Mouse (Mus musculus) limb, embryonic 15.5 days (tissue): ENCODE measurements at regions not wholly inside any gene's neighbourhood (a gene's known extent, or its start where the extent isn't known, plus 50 kb on each side); places are given as distances from the start of the nearest gene placed in this dataset.
A peak's percentile ranks its signal among the peaks of the same experiment; 100 is the strongest.

ENCODE experiments used
- ATAC-seq: fragments of 200-750 bp; cut with Nextera tagmentation; 2 replicates; pipeline ENCODE4 v1.8.0; 2017; ENCODE audit warnings: low read depth, moderate TSS enrichment; ENCODE audit not compliant: insufficient number of reproducible peaks, low FRiP score, low TSS enrichment
- H3K27ac ChIP-seq: fragments of 300-500 bp; sonication (generic); 2 replicates; pipeline ENCODE4 v1.5.1; 2015; ENCODE audit warnings: moderate library complexity, mild to moderate bottlenecking, inconsistent platforms
- H3K27me3 ChIP-seq: fragments of 300-500 bp; sonication (generic); 2 replicates; pipeline ENCODE4 v1.6.1; 2015; ENCODE audit warnings: inconsistent platforms
- H3K36me3 ChIP-seq: fragments of 300-500 bp; sonication (generic); 2 replicates; pipeline ENCODE4 v1.6.1; 2015; ENCODE audit warnings: inconsistent platforms
- H3K4me1 ChIP-seq: fragments of 300-500 bp; sonication (generic); 2 replicates; pipeline ENCODE4 v1.6.1; 2015; ENCODE audit warnings: inconsistent platforms
- H3K4me2 ChIP-seq: fragments of 300-500 bp; sonication (generic); 2 replicates; pipeline ENCODE4 v1.6.1; 2015; ENCODE audit warnings: mild to moderate bottlenecking, inconsistent platforms
- H3K4me3 ChIP-seq: fragments of 300-500 bp; sonication (generic); 2 replicates; pipeline ENCODE4 v1.5.1; 2015; ENCODE audit warnings: mild to moderate bottlenecking, inconsistent platforms
- H3K9ac ChIP-seq: fragments of 300-500 bp; sonication (generic); 2 replicates; pipeline ENCODE4 v1.6.1; 2015; ENCODE audit warnings: inconsistent platforms
- H3K9me3 ChIP-seq: fragments of 300-500 bp; sonication (generic); 2 replicates; pipeline ENCODE4 v1.6.1; 2016; ENCODE audit warnings: inconsistent platforms
- WGBS: fragments of 180-500 bp; shearing (Covaris S2); methylation state at CpG from one replicate; pipeline ENCODE4 v1.1.7; 2015; 5-methylcytosine and 5-hydroxymethylcytosine counted together

GRCm38 (mm10) chr9:23072741-23073140 lies 150.1 kb upstream of the Bmper start:
- Histone ChIP-seq H3K27me3 (no peaks in the 10 kb centered on the region), H3K9ac (no peak overlapping the region)

GRCm38 (mm10) chr9:23083562-23083961 lies 139.3 kb upstream of the Bmper start:
- Histone ChIP-seq H3K36me3 (no peaks in the 10 kb centered on the region), H3K4me1 (peaks cover 11% of the 10 kb centered on the region), H3K9me3 (no peaks in the 10 kb centered on the region), H3K4me3 (0 out of 2 replicates have a peak overlapping the region, but pooled peaks have one; percentile 5), H3K9ac (no peak overlapping the region), H3K27me3 (no peaks in the 10 kb centered on the region), H3K4me2 (peak overlapping the region; percentile 27), H3K27ac (peak overlapping the region; percentile 60)
- WGBS = 11% methylated on average over 17 of the region's 17 CpGs
- ATAC-seq = peak; percentile 71; the same call in 1 of the 2 replicates

More at GRCm38 (mm10) chr9:23072741-23073140, 150.1 kb upstream of the Bmper start:
- H3K36me3 ChIP-seq = no peaks in the 10 kb centered on the region
- WGBS = 65% methylated on average over 8 of the region's 8 CpGs
- H3K4me3 ChIP-seq = no peak overlapping the region
- no peak for ATAC-seq
- no peaks in the 10 kb centered on the region for H3K4me1 ChIP-seq
- no peaks in the 10 kb centered on the region for H3K9me3 ChIP-seq
- H3K27ac ChIP-seq = no peak overlapping the region
- H3K4me2 ChIP-seq = no peak overlapping the region

- Histone ChIP-seq H3K27ac (no peak overlapping the region), H3K9me3 (no peaks in the 10 kb centered on the region), H3K9ac (no peak overlapping the region), H3K27me3 (no peaks in the 10 kb centered on the region), H3K4me3 (no peak overlapping the region), H3K4me1 (no peaks in the 10 kb centered on the region), H3K36me3 (no peaks in the 10 kb centered on the region), H3K4me2 (no peak overlapping the region)
- 60% methylated on average over 2 of the region's 2 CpGs for WGBS
- no peak for ATAC-seq
Observed at GRCm38 (mm10) chr9:23089339-23089738, 133.5 kb upstream of the Bmper start.

GRCm38 (mm10) chr9:23097134-23097789 lies 125.6 kb upstream of the Bmper start:
- Histone ChIP-seq H3K4me3 (no peak overlapping the region), H3K27me3 (no peaks in the 10 kb centered on the region), H3K4me1 (peaks cover 13% of the 10 kb centered on the region; the same call in 1 of the 2 replicates), H3K27ac (0 out of 2 replicates have a peak overlapping the region, but pooled peaks have one; percentile 9), H3K9me3 (no peaks in the 10 kb centered on the region), H3K36me3 (no peaks in the 10 kb centered on the region), H3K4me2 (no peak overlapping the region), H3K9ac (no peak overlapping the region)
- no peak for ATAC-seq
- 26% methylated on average over 11 of the region's 11 CpGs for WGBS

DNA sequence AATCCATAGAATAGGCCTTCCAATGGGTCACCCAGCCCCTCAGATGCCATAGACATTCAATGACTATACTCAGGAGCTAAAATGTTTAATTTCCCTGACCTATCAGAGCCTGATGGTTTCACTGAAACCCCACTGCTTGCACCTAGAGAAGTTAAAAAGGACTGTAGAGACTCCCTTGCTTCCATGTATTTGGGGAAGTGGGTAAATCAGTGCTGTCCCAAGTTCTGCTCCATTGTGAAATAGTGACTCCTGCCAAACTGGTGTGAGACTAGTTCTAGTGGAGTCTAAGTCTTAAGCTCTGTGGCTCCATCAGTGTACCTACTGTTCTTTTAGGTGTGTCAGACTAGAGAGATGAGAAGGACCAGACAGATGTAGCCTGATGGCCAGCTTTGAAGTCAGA lies 121.3 kb upstream of the Bmper start:
- ATAC-seq = no peak
- H3K4me1 ChIP-seq = peaks cover 14% of the 10 kb centered on the region; the same call in 1 of the 2 replicates
- H3K9me3 ChIP-seq = no peaks in the 10 kb centered on the region
- no peak overlapping the region for H3K4me3 ChIP-seq
- H3K27me3 ChIP-seq = no peaks in the 10 kb centered on the region
- no peak overlapping the region for H3K27ac ChIP-seq
- no peak overlapping the region for H3K4me2 ChIP-seq
- no peak overlapping the region for H3K9ac ChIP-seq
- no peaks in the 10 kb centered on the region for H3K36me3 ChIP-seq

DNA sequence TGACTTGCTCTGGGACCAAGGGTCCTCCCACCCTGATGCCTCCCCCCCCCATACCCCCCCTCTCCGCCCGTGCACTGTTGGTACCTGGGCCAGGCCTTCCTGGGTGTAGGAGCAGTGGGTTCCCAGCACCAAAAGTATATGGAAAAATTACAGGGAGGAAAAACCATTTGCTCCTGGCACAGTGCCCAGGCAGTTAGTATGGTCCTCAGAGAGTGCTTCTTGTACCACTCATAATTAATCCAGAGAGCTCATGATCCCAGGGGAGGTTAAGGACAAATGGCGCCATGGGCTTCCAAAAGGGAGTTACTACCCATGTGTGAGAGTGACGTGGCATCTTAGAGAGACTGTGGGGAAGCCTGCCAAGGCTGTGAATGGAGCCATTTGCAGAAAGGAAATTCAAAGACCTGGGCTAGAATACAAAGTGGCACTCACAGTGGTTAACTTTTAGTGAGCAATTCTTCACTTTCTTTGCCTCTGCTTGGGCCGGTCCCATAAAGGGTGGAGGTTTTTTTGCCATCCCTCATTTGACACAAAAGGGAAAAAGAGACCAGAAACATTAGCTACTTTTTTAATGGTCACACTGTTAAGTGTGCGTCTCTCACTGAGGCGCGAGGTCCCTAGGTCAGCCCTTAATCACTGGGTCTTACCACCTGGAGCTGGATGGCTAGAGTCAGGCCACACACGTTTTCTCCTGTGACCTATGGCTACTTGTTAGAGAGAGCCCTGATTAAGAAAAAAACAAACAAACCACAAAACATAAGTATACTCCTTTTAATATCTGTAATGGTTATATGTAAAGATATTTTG lies 120.7 kb upstream of the Bmper start:
- peaks cover 10% of the 10 kb centered on the region; the same call in 1 of the 2 replicates for H3K4me1 ChIP-seq
- H3K27ac ChIP-seq = no peak overlapping the region
- H3K27me3 ChIP-seq = no peaks in the 10 kb centered on the region
- no peaks in the 10 kb centered on the region for H3K9me3 ChIP-seq
- H3K36me3 ChIP-seq = no peaks in the 10 kb centered on the region
- ATAC-seq = 0 out of 2 replicates have a peak, but pooled peaks have one; percentile 35
- 48% methylated on average over 9 of the region's 9 CpGs for WGBS
- H3K9ac ChIP-seq = no peak overlapping the region
- H3K4me2 ChIP-seq = no peak overlapping the region
- H3K4me3 ChIP-seq = no peak overlapping the region

- H3K27me3 ChIP-seq = no peaks in the 10 kb centered on the region
- no peak for ATAC-seq
- no peaks in the 10 kb centered on the region for H3K36me3 ChIP-seq
- WGBS = 49% methylated on average over 6 of the region's 6 CpGs
- H3K4me1 ChIP-seq = no peaks in the 10 kb centered on the region
- no peak overlapping the region for H3K4me2 ChIP-seq
- H3K9me3 ChIP-seq = no peaks in the 10 kb centered on the region
- no peak overlapping the region for H3K4me3 ChIP-seq
- H3K9ac ChIP-seq = no peak overlapping the region
- H3K27ac ChIP-seq = no peak overlapping the region
Observed at GRCm38 (mm10) chr9:23111500-23111899, 111.4 kb upstream of the Bmper start.

- Histone ChIP-seq H3K4me1 (no peaks in the 10 kb centered on the region), H3K4me2 (no peak overlapping the region)
- WGBS = 70% methylated on average over 5 of the region's 5 CpGs
Observed at GRCm38 (mm10) chr9:23115026-23115425, 107.8 kb upstream of the Bmper start.

GRCm38 (mm10) chr9:23115540-23115939 lies 107.3 kb upstream of the Bmper start:
- no peaks in the 10 kb centered on the region for H3K27me3 ChIP-seq
- no peaks in the 10 kb centered on the region for H3K36me3 ChIP-seq
- no peaks in the 10 kb centered on the region for H3K4me1 ChIP-seq
- no peak overlapping the region for H3K9ac ChIP-seq
- H3K4me2 ChIP-seq = no peak overlapping the region
- no peak overlapping the region for H3K4me3 ChIP-seq
- no peak overlapping the region for H3K27ac ChIP-seq
- H3K9me3 ChIP-seq = no peaks in the 10 kb centered on the region
- 81% methylated on average over 5 of the region's 5 CpGs for WGBS
- no peak for ATAC-seq

More at GRCm38 (mm10) chr9:23115026-23115425, 107.8 kb upstream of the Bmper start:
- H3K36me3 ChIP-seq = no peaks in the 10 kb centered on the region
- no peak overlapping the region for H3K27ac ChIP-seq
- no peak overlapping the region for H3K4me3 ChIP-seq
- H3K27me3 ChIP-seq = no peaks in the 10 kb centered on the region
- no peak for ATAC-seq
- H3K9me3 ChIP-seq = no peaks in the 10 kb centered on the region
- no peak overlapping the region for H3K9ac ChIP-seq

- Histone ChIP-seq H3K4me1 (no peaks in the 10 kb centered on the region), H3K9ac (no peak overlapping the region), H3K4me2 (no peak overlapping the region), H3K9me3 (no peaks in the 10 kb centered on the region), H3K4me3 (no peak overlapping the region), H3K27me3 (no peaks in the 10 kb centered on the region), H3K27ac (no peak overlapping the region), H3K36me3 (no peaks in the 10 kb centered on the region)
- ATAC-seq = no peak
- 79% methylated on average over 1 of the region's 1 CpGs for WGBS
Observed at GRCm38 (mm10) chr9:23116311-23116710, 106.6 kb upstream of the Bmper start.

- ATAC-seq = no peak
- Histone ChIP-seq H3K27me3 (no peaks in the 10 kb centered on the region), H3K4me1 (no peaks in the 10 kb centered on the region), H3K9ac (no peak overlapping the region), H3K36me3 (no peaks in the 10 kb centered on the region), H3K27ac (no peak overlapping the region), H3K9me3 (no peaks in the 10 kb centered on the region), H3K4me2 (no peak overlapping the region), H3K4me3 (no peak overlapping the region)
- WGBS = 49% methylated on average over 4 of the region's 4 CpGs
Observed at GRCm38 (mm10) chr9:23119811-23120210, 103.1 kb upstream of the Bmper start.

- H3K36me3 ChIP-seq = no peaks in the 10 kb centered on the region
- H3K4me2 ChIP-seq = no peak overlapping the region
- H3K4me1 ChIP-seq = peaks cover 2% of the 10 kb centered on the region; the same call in 1 of the 2 replicates
- ATAC-seq = no peak
- H3K27me3 ChIP-seq = no peaks in the 10 kb centered on the region
- H3K9me3 ChIP-seq = no peaks in the 10 kb centered on the region
- WGBS = 87% methylated on average over 2 of the region's 2 CpGs
- H3K4me3 ChIP-seq = no peak overlapping the region
- no peak overlapping the region for H3K9ac ChIP-seq
- H3K27ac ChIP-seq = no peak overlapping the region
Observed at GRCm38 (mm10) chr9:23120814-23121213, 102.1 kb upstream of the Bmper start.
